Mouse (Mus musculus): ENCODE measurements around the gene Hmgb2.
A peak's percentile ranks its signal among the peaks of the same experiment; 100 is the strongest.
"Not testable (repeated sequence)": the region's sequence is repeated elsewhere in the genome, so short reads cannot be mapped to it uniquely, and the experiment has no call there.

Hmgb2 gene

GRCm38 (mm10) chr8:57510791-57511315 is 854 bp upstream of the Hmgb2 start:
- no peak for DNase-seq (ENCODE audit: low read depth, low spot score)

GRCm38 (mm10) chr8:57512141-57513056 is 692 bp downstream of the Hmgb2 start:
- peak; percentile 63 for DNase-seq (ENCODE audit: low read depth, low spot score)

GRCm38 (mm10) chr8:57513178-57513661 is 1.5 kb downstream of the Hmgb2 start:
- peak; percentile 23 for DNase-seq (ENCODE audit: low read depth, low spot score)

DNA sequence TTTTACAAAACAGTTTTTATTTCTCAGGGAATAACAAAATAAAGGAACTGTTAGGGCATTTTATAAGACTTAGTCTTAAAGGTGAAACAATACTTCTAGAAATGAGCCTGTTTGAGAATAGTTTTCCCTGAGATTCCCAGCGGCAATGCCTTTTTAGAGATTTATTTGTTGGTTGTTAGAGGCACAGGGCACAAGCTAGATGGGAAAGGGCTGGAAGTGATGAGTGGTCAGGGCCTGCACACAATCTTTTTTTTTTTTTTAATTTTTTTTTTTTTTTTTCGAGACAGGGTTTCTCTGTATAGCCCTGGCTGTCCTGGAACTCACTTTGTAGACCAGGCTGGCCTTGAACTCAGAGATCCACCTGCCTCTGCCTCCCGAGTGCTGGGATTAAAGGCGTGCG is 5.0 kb downstream of the Hmgb2 start:
- DNase-seq (ENCODE audit: low read depth, low spot score): not testable (repeated sequence)

GRCm38 (mm10) chr8:57517723-57518122 is 6.0 kb downstream of the Hmgb2 start:
- DNase-seq (ENCODE audit: low read depth, low spot score): no peak

- DNase-seq (ENCODE audit: low read depth, low spot score): no peak
Measured at GRCm38 (mm10) chr8:57520186-57520786, 8.6 kb downstream of the Hmgb2 start.

DNA sequence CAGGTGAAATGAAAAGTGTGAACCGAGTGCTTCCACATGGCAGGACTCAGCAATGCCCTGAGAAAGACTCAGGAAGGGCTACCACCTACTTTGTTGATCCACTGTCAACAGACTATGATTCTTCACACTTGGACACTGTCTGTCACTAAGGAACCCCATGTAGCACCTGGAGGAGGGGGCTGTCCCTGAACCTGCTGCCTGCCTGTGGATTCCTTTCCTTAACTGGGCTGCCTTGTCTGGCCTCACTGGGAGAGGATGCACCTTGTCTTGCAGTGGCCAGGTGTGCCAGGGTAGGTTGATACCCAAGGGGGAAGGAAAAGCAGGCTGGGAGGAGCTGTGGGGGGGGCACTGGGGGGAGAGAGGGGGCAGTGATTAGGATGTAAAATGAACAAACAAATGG is 16.3 kb downstream of the Hmgb2 start:
- DNase-seq (ENCODE audit: low read depth, low spot score): no peak

GRCm38 (mm10) chr8:57530238-57530637 is 18.5 kb downstream of the Hmgb2 start:
- no peak for DNase-seq (ENCODE audit: low read depth, low spot score)

GRCm38 (mm10) chr8:57530666-57531349 is 19.1 kb downstream of the Hmgb2 start:
- DNase-seq (ENCODE audit: low read depth, low spot score): peak; percentile 89

DNA sequence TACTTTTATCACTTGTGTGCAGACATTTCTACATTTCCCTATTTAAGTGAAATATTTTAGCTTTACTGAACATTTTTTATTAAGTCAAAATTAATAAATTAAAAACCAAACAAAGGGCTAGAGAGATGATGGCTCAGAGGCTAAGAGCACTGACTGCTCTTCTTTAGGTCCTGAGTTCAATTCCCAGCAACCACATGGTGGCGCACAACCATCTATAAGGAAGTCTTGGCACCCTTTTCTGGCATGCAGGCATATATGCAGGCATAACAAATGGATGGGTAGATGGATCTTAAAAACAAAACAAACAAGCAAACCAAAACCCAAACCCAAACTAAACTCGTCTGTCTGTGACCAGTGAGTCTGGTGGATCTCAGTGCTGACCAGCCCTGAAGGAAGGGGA is 20.5 kb downstream of the Hmgb2 start:
- DNase-seq (ENCODE audit: low read depth, low spot score): peak; percentile 25

- DNase-seq (ENCODE audit: low read depth, low spot score): no peak
Measured at GRCm38 (mm10) chr8:57533106-57533505, 21.4 kb downstream of the Hmgb2 start.

DNA sequence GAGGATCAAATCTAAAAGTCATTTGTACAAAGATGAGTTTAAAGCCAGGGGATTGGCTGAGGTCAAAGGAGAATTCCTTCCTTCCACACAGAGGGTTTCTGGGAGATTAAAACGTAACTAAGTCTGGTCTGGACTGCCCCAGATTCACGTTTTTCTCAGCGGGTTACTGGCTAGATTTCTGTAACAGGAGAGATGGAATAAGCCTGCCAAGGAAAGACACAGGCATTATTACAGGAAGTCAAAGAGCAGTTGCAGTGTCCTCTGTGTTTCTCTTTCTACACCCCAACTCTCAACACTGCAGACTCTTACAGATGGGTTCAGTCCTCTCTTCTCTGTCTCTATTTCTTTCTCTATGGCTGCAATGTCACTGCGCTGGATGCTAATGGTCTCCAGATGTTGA is 22.8 kb downstream of the Hmgb2 start:
- no peak for DNase-seq (ENCODE audit: low read depth, low spot score)

- no peak for DNase-seq (ENCODE audit: low read depth, low spot score)
Measured at GRCm38 (mm10) chr8:57536167-57536566, 24.5 kb downstream of the Hmgb2 start.

DNA sequence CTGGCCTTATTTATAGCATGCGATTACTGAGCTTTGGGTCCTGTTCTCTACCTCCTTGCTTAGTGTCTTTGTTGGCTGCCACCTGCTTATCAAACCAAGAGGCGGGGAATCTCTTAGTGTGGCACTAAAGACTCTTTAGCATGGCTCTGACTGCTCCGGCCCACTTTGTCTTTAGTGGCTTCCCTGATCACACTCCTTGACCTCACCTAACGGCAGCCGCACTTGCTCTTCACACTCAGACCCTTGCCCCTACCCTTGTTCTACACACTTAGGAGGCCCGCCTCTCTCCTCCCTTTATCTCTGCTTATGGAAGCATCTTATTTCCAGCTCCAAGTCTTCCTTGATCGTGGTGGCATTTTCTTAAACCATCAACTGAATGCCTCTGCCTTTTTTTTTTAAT is 26.9 kb downstream of the Hmgb2 start:
- DNase-seq (ENCODE audit: low read depth, low spot score): no peak

DNA sequence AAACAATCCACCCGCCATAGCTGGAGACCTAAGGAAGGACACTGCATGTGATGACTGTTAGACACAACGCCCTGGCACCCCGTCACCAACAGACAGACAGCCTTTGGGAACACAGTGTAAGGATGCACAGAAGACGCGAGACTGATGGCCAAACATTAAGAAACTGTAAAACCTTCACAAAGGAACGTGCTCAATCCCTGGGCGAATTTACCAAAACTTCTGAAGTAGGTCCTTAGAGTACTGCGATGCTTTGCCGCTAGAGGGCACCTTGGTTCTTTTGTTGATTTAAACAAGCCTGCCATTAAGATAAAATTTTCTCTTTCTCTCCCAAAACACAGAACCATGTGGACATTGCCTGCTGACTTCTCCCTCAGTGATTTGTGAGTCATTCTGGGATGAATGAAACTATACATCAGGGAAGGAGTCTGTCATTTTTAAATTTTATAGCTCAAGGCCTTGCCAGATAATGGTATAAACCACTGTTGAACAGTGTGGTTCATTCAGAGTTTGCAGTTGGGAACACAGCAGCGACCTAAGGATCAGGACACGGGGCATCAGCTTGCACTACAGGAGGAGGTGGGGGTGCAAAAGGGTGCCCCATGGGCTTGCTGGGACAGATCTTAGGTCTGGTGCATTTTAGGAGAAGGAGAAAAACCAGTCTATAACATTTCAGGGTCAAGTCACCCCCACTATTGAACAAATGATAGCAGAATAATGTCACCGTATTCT is 28.6 kb downstream of the Hmgb2 start:
- DNase-seq (ENCODE audit: low read depth, low spot score): peak; percentile 79

DNA sequence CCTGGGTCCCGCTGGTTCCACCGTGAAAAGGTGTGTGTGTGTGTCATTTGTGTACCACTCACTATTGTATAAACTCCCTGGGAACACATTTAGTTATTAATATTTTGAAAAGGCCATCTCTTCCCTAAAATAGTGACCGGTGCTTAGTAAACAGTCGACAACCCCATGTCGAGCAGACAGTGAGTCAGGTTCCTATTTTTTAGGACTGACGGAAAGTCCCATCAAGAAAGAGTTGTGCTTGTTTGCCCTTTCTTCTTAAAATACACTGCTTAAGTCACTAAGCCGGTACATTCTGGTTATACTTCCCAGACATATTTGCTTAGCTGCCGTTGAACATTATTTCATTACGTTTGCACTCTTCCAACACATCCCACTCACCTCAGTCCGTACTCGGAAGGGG is 29.2 kb downstream of the Hmgb2 start:
- no peak for DNase-seq (ENCODE audit: low read depth, low spot score)

- no peak for DNase-seq (ENCODE audit: low read depth, low spot score)
Measured at GRCm38 (mm10) chr8:57541405-57541804, 29.7 kb downstream of the Hmgb2 start.

GRCm38 (mm10) chr8:57546401-57546800 is 34.7 kb downstream of the Hmgb2 start:
- no peak for DNase-seq (ENCODE audit: low read depth, low spot score)

GRCm38 (mm10) chr8:57546834-57547233 is 35.1 kb downstream of the Hmgb2 start:
- DNase-seq (ENCODE audit: low read depth, low spot score): no peak

DNA sequence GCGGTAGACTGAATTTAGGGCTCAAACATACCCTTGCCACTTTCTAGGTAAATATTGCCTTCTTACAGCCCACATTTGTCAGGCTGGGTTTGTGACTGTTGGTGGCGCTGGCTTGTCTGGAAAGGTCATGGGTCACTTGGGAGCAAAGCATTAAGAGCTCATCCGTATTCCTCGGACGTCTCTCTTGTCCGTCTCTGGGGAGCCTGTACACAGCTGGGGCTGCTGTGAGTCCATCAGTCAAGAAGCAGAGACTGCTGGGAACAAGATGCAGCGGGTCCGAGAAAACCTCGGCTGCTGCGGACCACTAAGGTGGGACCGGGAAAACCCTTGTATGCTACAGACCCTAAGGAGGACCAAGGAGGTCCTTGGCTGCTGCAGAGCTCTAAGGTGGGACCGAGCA is 35.9 kb downstream of the Hmgb2 start:
- no peak for DNase-seq (ENCODE audit: low read depth, low spot score)

Data from CD4-positive, CD25-positive, alpha-beta regulatory T cell, adult 2 months (primary cell).